Mouse (Mus musculus) left cerebral cortex, postnatal 36 days (tissue): ENCODE measurements around the gene Mapk10. TPM values are rescaled to one million over a fixed set of nuclear protein-coding genes. Genes with fewer than 3 reads are reported as not detected.
"Not testable (repeated sequence)": the region's sequence is repeated elsewhere in the genome, so short reads cannot be mapped to it uniquely, and the experiment has no call there.

Experiments used
- DNase-seq, 2 experiments: peaks; one replicate each; pipeline ENCODE4 v3.0.0; 2021 to 2022; ENCODE audit warnings: low spot score in 2 of 2, mixed read lengths in 1 of 2
- intact Hi-C: fragments of 180-260 bp; cut with DNase I; formaldehyde crosslinking; loops from one replicate; pipeline ENCODE4 v1.15.1; 2025
- total RNA-seq, 2 experiments: library from RNA; stranded (reverse); gene quantifications; 2 replicates each; pipeline ENCODE4 v1.2.3; 2021

The Mapk10 gene
- total RNA-seq, 2 experiments from 2014 or later, result 443 to 506 TPM

GRCm38 (mm10) chr5:102995928-102996327 is 215.2 kb downstream of the Mapk10 start:
- intact Hi-C loops, result no loop called here
- DNase-seq, result no peak

GRCm38 (mm10) chr5:102993951-102994350 is 217.2 kb downstream of the Mapk10 start:
- intact Hi-C loops, result no loop called here
- DNase-seq, result no peak

- intact Hi-C loops, result no loop called here
- no peak for DNase-seq
Measured at GRCm38 (mm10) chr5:102991691-102992090, 219.4 kb downstream of the Mapk10 start.

DNA sequence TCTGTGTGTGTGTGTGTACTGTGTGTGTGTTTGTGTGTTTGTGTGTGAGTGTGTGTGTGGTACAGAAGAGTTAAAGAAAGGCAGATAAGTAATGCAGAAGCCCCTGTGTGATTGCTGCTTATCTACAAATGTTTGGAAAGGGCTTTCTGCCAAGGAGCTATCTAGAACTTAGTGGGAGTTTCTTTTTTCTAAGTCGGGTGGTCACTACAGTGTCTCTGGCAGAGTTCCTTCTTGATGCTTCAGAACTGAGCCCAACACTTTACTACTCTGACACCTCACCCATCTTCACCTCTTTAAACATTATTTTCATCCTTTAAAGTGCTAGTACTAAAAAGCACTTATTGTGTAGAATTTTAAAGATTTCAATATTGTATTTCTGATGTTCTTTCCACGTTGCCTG is 232.8 kb downstream of the Mapk10 start:
- no peak for DNase-seq
- intact Hi-C loops, result no loop called here

GRCm38 (mm10) chr5:102977138-102977537 is 234.0 kb downstream of the Mapk10 start:
- intact Hi-C loops, result no loop called here
- no peak for DNase-seq

DNA sequence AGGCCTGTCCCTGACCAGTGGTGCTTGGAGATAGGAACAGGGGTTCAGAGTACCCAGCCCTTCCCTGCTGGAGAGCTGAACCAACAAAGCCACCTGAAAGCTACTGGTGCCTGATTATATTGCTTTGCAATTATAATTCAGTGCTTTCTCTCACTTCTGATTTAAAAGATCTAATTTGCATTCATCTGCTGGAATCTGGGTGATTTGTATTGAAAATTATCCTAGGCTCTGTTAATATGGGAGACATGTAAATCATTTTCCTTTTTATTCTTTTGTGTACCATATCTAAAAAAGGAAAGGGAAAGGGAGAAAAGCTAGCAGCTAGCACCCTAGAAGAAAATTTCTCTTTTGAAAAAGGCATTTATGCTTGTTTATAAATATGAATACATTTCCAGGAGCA is 234.6 kb downstream of the Mapk10 start:
- no peak for DNase-seq
- intact Hi-C loops, result no loop called here

GRCm38 (mm10) chr5:102974400-102974799 is 236.7 kb downstream of the Mapk10 start:
- intact Hi-C loops, result no loop called here
- DNase-seq, result no peak

- intact Hi-C loops, result no loop called here
- DNase-seq, result no peak
Measured at GRCm38 (mm10) chr5:102964396-102964795, 246.7 kb downstream of the Mapk10 start.

GRCm38 (mm10) chr5:102953414-102953813 is 257.7 kb downstream of the Mapk10 start:
- DNase-seq, result peak; percentile 29 to 45
- intact Hi-C loops, result no loop called here

- intact Hi-C loops, result no loop called here
- DNase-seq, result no peak
Measured at GRCm38 (mm10) chr5:102952918-102953317, 258.2 kb downstream of the Mapk10 start.

DNA sequence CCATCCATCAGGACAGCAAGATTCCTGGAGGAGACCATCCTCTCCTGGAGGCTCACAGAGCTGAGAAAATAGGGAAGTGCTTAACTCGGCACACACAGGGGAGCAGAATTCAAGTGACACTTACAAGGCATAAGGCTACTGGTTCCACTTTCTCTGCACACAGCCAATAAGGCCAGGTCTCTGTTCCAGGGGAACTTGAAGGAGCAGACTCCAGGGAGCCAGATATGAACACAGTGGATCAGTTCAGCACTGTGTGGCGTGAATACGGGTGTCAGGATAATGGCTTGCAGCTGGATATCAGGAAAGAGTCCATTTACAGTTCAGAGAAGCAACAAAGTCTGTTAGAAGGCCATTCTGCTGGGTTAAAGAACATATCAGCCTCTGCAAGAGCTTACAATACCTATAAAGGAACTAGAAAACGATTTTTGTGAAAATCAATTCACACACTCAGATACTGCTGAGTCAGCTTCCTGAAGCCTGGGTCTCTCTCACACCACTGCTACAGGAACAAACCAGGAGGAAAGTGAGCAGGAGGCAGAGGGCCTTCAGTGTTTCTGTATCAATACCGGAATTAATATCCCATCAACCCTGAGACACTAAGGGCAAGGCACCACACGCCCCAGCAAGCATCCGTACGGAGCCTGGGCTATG is 263.9 kb downstream of the Mapk10 start:
- intact Hi-C loops, result no loop called here
- no peak for DNase-seq

DNA sequence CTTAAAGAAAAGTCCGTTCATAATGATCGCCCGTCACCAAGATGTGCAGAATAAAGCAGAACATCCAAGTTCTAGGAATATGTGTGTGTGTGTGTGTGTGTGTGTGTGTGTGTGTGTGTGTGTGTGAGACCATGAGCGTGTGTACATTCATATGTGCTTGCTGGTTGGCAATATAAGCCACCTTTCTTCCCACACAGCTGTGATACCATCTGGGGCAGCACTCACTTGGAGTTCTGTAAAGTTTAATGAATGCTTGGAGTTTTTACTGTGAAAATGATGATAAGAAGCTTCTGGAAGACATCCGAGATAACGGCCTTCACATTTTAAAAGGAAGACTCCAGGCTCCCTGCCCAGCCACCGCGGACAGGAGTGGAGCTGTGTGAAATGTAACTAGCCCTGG is 264.5 kb downstream of the Mapk10 start:
- DNase-seq, result peak; percentile 42 to 50

DNA sequence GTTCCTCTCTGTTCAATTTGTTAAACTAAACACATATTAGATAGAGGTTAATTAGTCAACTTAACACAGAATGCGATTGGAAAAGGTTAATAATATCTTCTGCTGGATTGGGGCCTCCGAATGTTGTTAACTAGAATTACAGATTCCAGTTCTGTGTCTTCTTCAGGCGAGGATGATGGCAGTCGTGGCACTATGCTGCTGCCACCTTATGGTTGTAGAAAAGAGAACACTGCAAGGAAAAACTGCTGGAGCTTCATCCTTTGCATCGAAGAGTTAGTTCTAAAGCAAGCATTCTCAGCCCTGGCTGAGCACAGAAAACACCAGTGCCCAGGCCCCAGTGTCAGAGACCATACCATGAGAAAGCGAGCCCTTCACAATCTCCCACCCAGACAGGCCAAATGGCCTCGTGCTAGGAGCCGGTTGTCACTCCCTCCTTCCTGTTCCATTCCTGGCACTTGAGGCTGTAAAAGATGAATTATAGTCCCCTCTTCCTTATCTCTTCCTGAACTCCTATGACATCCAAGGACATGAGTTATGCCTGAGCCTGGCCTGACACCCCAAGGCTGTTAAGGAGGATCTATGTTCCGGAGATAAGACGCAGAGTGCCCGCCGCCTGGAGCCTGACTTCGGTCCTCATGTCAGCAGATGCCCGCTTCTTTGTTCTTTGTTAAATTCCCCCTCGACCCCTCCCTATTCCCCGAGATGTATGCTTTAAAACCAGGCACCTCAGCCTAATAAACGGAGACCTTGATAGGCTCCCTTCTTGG is 267.1 kb downstream of the Mapk10 start:
- DNase-seq, intact Hi-C loops: not testable (repeated sequence)

More for the DNA sequence above, 264.5 kb downstream of the Mapk10 start:
- intact Hi-C loops, result no loop called here

- intact Hi-C loops, result no loop called here
Measured at GRCm38 (mm10) chr5:102930161-102930560, 281.0 kb downstream of the Mapk10 start.

DNA sequence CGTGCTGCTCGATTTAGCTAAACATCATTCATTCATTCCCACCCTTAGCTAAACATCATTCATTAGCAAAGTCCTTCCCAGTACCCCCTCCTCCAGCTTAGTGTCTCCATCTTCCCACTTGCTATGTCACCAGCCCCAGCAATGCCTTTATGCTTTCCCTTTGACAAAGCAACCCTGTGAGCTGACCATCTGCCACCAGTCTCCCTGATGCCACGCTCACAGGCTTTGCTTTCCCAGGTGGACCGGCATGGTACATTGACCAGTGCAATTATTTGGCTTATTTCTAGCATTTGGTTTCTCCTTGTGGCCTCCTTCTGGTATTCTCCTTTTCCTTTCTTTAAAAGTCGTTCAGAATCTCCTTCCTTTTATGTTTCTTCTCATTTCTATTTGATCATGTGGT is 284.3 kb downstream of the Mapk10 start:
- DNase-seq, result no peak
- intact Hi-C loops, result no loop called here

More at GRCm38 (mm10) chr5:102930161-102930560, 281.0 kb downstream of the Mapk10 start:
- DNase-seq, result no peak

- intact Hi-C loops, result no loop called here
- no peak for DNase-seq
Measured at GRCm38 (mm10) chr5:102920199-102920598, 290.9 kb downstream of the Mapk10 start.

- DNase-seq, result no peak
- intact Hi-C loops, result no loop called here
Measured at GRCm38 (mm10) chr5:102905441-102906211, 305.5 kb downstream of the Mapk10 start.

DNA sequence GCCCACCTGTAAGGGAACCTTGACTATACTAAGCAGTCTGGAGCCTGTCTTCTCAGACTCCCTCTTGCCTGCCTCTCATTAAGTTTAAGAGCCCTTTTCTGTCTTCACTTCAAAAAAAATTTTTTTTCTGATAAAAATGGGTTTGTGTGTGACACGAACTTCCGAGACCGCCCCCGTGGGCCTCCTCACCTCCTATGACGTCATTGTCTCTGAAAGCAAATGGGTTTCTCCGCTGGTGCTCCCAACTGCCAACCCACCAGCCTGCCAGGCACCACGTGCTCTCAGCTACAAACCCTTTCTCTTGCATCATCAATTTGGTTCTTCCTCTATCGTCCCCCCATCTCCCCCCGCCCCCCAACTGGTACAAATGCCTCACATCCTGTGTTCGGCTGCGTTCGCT is 307.1 kb downstream of the Mapk10 start:
- intact Hi-C loops, result no loop called here
- peak in 1 of 2 experiments; percentile 32 for DNase-seq

DNA sequence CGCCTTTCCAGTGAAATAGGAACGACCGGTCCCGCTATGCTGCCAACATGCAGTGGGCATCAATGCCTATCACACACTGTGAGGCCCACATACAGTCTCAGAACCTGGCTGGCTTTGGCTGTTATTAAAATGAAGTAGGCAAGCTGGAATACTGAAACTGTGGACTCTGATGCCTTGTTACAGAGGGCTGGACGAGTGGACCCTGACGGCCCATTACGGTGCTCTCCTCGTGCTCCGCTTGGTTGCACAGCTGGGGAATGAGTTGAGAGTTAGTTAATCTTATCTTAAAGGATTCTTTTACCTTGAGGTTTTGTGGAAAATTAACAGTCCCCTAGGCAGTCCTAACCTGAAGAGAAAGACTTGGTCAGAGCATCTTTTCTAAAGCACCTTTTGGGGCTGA is 307.6 kb downstream of the Mapk10 start:
- no peak for DNase-seq

DNA sequence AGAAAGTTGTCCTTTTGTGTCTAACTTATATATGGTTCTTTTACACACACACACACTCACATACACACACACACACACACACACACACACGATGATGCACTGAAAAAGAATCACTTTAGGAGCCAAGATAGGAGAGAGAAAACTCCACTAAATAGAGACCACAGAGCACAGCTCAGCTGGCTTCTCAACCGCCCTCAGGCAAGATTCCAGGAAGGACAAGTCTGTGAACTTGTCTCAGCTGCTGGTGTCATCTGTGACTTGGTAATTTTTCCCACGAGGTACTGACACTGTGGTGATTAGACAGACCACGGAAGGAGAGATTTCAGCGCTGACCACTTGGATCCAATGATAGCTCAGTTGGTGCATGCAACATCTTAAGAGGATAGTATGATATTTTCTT is 310.0 kb downstream of the Mapk10 start:
- DNase-seq, result no peak
- intact Hi-C loops, result no loop called here

More for the DNA sequence above, 307.6 kb downstream of the Mapk10 start:
- intact Hi-C loops, result no loop called here
